22 mouse cellular contexts compared by ENCODE assay signal in the genomic region with DNA sequence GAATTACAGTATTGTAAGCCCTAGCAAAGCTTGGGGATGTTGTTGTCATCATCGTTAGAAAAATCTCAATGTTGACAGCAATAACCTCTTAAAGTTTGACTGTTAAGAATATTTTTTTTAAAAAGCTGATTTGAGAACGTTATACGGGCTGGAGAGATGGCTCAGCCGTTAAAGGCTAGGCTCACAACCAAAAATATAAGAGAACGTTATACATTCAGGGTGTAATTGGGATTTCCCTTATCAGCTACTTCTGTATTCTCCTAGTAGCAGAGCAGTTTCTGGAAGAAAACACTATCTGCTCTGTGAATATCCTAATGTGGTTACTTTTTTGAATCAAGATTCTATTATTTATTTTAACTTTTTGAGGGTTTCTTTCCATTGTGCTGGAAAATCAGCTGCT. TPM values are rescaled to one million over a fixed set of nuclear protein-coding genes. Genes with fewer than 3 reads are reported as not detected.
DNase-seq lines count a peak whose midpoint lies in the region; ATAC-seq and TF ChIP-seq lines count a peak whose summit lies in the region.
"Had no signal": no experiment of that assay in that cellular context is flagged by ENCODE, and none has a peak within 500 bp of the region (broad histone marks: within the 10 kb centered on the region; RNA-seq: fewer than 3 reads in every experiment).

No protein-coding gene starts in this region.

- no peaks in the 10 kb centered on the region for H3K27me3 ChIP-seq in MEL (ENCODE audit: control insufficient read depth in 1 of 2, insufficient read depth in 2 of 2, low read length in 2 of 2)
- H3K27me3 ChIP-seq: CH12.LX, Patski had no signal

- TF ChIP-seq POLR2A in MEL (IDR thresholded peaks at IDR 0.05; ENCODE audit: control insufficient read depth in 1 of 2, insufficient read depth in 1 of 2, low read depth in 1 of 2, low read length in 2 of 2, poor library complexity in 1 of 2), result no peak

- peaks cover 2 to 72% of the 10 kb centered on the region in 2 experiments for H3K36me3 ChIP-seq in MEL (ENCODE audit: control insufficient read depth in 1 of 2, insufficient read depth in 2 of 2, low read length in 2 of 2)

- H3K79me2 ChIP-seq in MEL (ENCODE audit: control insufficient read depth, insufficient read depth, low read length, poor library complexity), result peaks cover 39% of the 10 kb centered on the region

- ATAC-seq in megakaryocyte progenitor cell, adult 5-6 weeks (replicated peaks; ENCODE audit: poor library complexity), result peak; percentile 42; the same call in 1 of the 2 replicates
- peak; percentile 66; the same call in 1 of the 2 replicates for ATAC-seq in megakaryocyte-erythroid progenitor cell, adult 5-6 weeks (replicated peaks; ENCODE audit: low FRiP score, low TSS enrichment, poor library complexity, severe bottlenecking)
- ATAC-seq: activated CD4-positive, CD25-positive, alpha-beta regulatory T cell, adult 4 months; CD4-positive, CD25-positive, alpha-beta regulatory T cell, adult 4 months; Patski had no signal

- H3K9ac ChIP-seq in MEL (ENCODE audit: control insufficient read depth, low read depth, low read length, poor library complexity, severe bottlenecking), result peak overlapping the region; percentile 44; the same call in 1 of the 2 replicates

- H3K4me3 ChIP-seq in MEL (ENCODE audit: control insufficient read depth in 1 of 2, insufficient read depth in 1 of 2, low read depth in 2 of 2, low read length in 2 of 2), result peak overlapping the region in 1 of 2 experiments; percentile 13; a peak in 1 of 4 replicates

- TF ChIP-seq EP300 in MEL (IDR thresholded peaks at IDR 0.05; ENCODE audit: low read depth in 1 of 2, low read length in 2 of 2), result peak; percentile 86 to 88

- H3K4me1 ChIP-seq in MEL (ENCODE audit: control insufficient read depth in 1 of 2, insufficient read depth in 2 of 2, low read length in 2 of 2), result peaks cover 29 to 61% of the 10 kb centered on the region in 2 experiments

- no peaks in the 10 kb centered on the region for H3K9me3 ChIP-seq in MEL (replicated peaks; ENCODE audit: insufficient read depth, low read length)
- H3K9me3 ChIP-seq: G1E had no signal

- no peak for TF ChIP-seq RAD21 in MEL (IDR thresholded peaks at IDR 0.05; ENCODE audit: low read depth, low read length)

- peak; percentile 68 for DNase-seq in MEL (ENCODE audit: low read depth, low spot score)
- DNase-seq in cerebellum, postnatal 25 days, result no peak
- no peak for DNase-seq in layer of hippocampus, postnatal 14 days (ENCODE audit: low spot score in 2 of 2)
- no peak for DNase-seq in neural tube, embryonic 10.5 days (ENCODE audit: extremely low spot score, low spot score)
- DNase-seq: adrenal gland, adult 2 months; adrenal gland, adult 8-10 months; adrenal gland, postnatal 10 days; adrenal gland, postnatal 14 days; adrenal gland, postnatal 25 days; adrenal gland, postnatal 36 days; B cell, adult 2 months; cerebellum, adult 11 months; cerebellum, adult 11-12 months; cerebellum, adult 18-20 months; cerebellum, adult 2 months had no signal

- peak overlapping the region; percentile 76 for H3K27ac ChIP-seq in MEL (ENCODE audit: control insufficient read depth, low read depth, low read length)

- no peak for TF ChIP-seq CTCF in MEL (IDR thresholded peaks at IDR 0.05 in 2 of 3, conservative IDR thresholded peaks at IDR 0.05 in 1 of 3; ENCODE audit: control insufficient read depth in 1 of 3, insufficient read depth in 1 of 3, low read depth in 2 of 3, low read length in 3 of 3, poor library complexity in 1 of 3, severe bottlenecking in 1 of 3)

TF ChIP-seq in MEL, 35 proteins besides CTCF, POLR2A, EP300 and RAD21:
- peak; percentile 58; the same call in 1 of the 2 replicates for TF ChIP-seq SIN3A (IDR thresholded peaks at IDR 0.05; ENCODE audit: low read length)
- no peak for TF ChIP-seq MYC (IDR thresholded peaks at IDR 0.05; ENCODE audit: low read depth, low read length)
- TF ChIP-seq CHD2 (IDR thresholded peaks at IDR 0.05; ENCODE audit: low read length), result no peak
- TF ChIP-seq POLR2AphosphoS2 (IDR thresholded peaks at IDR 0.05; ENCODE audit: low read length), result no peak
- TF ChIP-seq ELF1 (IDR thresholded peaks at IDR 0.05; ENCODE audit: low read depth, low read length), result no peak
- no peak for TF ChIP-seq MAFK (IDR thresholded peaks at IDR 0.05; ENCODE audit: borderline replicate concordance, low read depth, low read length)
- no peak; the same call in 1 of the 2 replicates for TF ChIP-seq MXI1 (IDR thresholded peaks at IDR 0.05; ENCODE audit: low read depth, low read length)
- TF ChIP-seq BHLHE40 (IDR thresholded peaks at IDR 0.05; ENCODE audit: borderline replicate concordance, low read depth, low read length), result no peak
- TF ChIP-seq KAT2A (conservative IDR thresholded peaks at IDR 0.05; ENCODE audit: low read depth, low read length), result no peak
- TF ChIP-seq USF1 (IDR thresholded peaks at IDR 0.05; ENCODE audit: low read depth, low read length), result no peak
- no peak for TF ChIP-seq ZC3H11A (IDR thresholded peaks at IDR 0.05; ENCODE audit: low read depth, low read length)
- no peak for TF ChIP-seq POLR2AphosphoS5 (IDR thresholded peaks at IDR 0.05; ENCODE audit: borderline replicate concordance, low read depth, low read length)
- TF ChIP-seq MAX (IDR thresholded peaks at IDR 0.05; ENCODE audit: low read length), result no peak
- TF ChIP-seq NRF1 (IDR thresholded peaks at IDR 0.05; ENCODE audit: insufficient read depth, low read depth, low read length, poor library complexity, severe bottlenecking), result no peak
- no peak for TF ChIP-seq ZKSCAN1 (IDR thresholded peaks at IDR 0.05; ENCODE audit: low read depth, low read length)
- TF ChIP-seq JUND (IDR thresholded peaks at IDR 0.05; ENCODE audit: low read depth, low read length), result 0 out of 2 replicates have a peak, but pooled peaks have one; percentile 23
- no peak for TF ChIP-seq TBP (IDR thresholded peaks at IDR 0.05; ENCODE audit: low read depth, low read length)
- TF ChIP-seq CHD1 (IDR thresholded peaks at IDR 0.05; ENCODE audit: low read depth, low read length), result no peak
- TF ChIP-seq E2F4 (IDR thresholded peaks at IDR 0.05; ENCODE audit: borderline replicate concordance, low read depth, low read length), result no peak
- TF ChIP-seq NELFE (IDR thresholded peaks at IDR 0.05; ENCODE audit: low read depth, low read length), result no peak
- peak; percentile 83 for TF ChIP-seq GATA1 (IDR thresholded peaks at IDR 0.05; ENCODE audit: low read depth, low read length)
- TF ChIP-seq MAZ (IDR thresholded peaks at IDR 0.05; ENCODE audit: low read depth, low read length), result no peak
- peak; percentile 79 for TF ChIP-seq ZNF384 (IDR thresholded peaks at IDR 0.05; ENCODE audit: low read depth, low read length)
- TF ChIP-seq ZMIZ1 (IDR thresholded peaks at IDR 0.05; ENCODE audit: low read depth, low read length), result no peak
- peak; percentile 65 for TF ChIP-seq RCOR1 (IDR thresholded peaks at IDR 0.05; ENCODE audit: low read depth, low read length)
- TF ChIP-seq TCF12 (IDR thresholded peaks at IDR 0.05; ENCODE audit: low read depth, low read length), result peak; percentile 63; the same call in 1 of the 2 replicates
- TF ChIP-seq UBTF (IDR thresholded peaks at IDR 0.05; ENCODE audit: borderline replicate concordance, insufficient read depth, low read depth, low read length), result no peak
- no peak for TF ChIP-seq HCFC1 (IDR thresholded peaks at IDR 0.05; ENCODE audit: low read depth, low read length)
- no peak for TF ChIP-seq MEF2A (IDR thresholded peaks at IDR 0.05; ENCODE audit: extremely low read depth, insufficient replicate concordance, low read depth, low read length, poor library complexity, severe bottlenecking)
- no peak for TF ChIP-seq GABPA (IDR thresholded peaks at IDR 0.05; ENCODE audit: low read depth, low read length)
- peak; percentile 71 for TF ChIP-seq ETS1 (IDR thresholded peaks at IDR 0.05; ENCODE audit: low read depth, low read length)
- TF ChIP-seq MYB (IDR thresholded peaks at IDR 0.05; ENCODE audit: low read depth, low read length), result peak; percentile 88
- TF ChIP-seq TAL1 (IDR thresholded peaks at IDR 0.05; ENCODE audit: low read length), result no peak
- no peak for TF ChIP-seq SMC3 (IDR thresholded peaks at IDR 0.05; ENCODE audit: low read depth, low read length)
- TF ChIP-seq USF2 (IDR thresholded peaks at IDR 0.05; ENCODE audit: borderline replicate concordance in 1 of 2, insufficient read depth in 1 of 2, low read depth in 1 of 2, low read length in 2 of 2), result no peak

RNA-seq across cellular contexts. Expression of a gene that starts 25.3 kb away (rescaled TPM):
- 47.8 and 51.1 TPM in 2 replicates for total RNA-seq in MEL (2012; rRNA removed)
- 100 to 1,000 TPM in 1 of 2 experiments, 10 to 100 TPM in 1; 37.3 to 122 TPM for polyA plus RNA-seq in MEL (2012; ENCODE audit: insufficient read depth in 1 of 2, insufficient read length in 2 of 2, low read depth in 1 of 2, low replicate concordance in 2 of 2, missing spikeins in 1 of 2)
- total RNA-seq in megakaryocyte progenitor cell, adult 5-6 weeks (2015), result 58.0 and 58.5 TPM in 2 replicates
- total RNA-seq in megakaryocyte progenitor cell, adult 5-6 weeks (2017), result 112 and 133 TPM in 2 replicates
- total RNA-seq in megakaryocyte-erythroid progenitor cell, adult 5-6 weeks (2014; fragmentation: Nextera tagmentation), result 52.0 and 66.9 TPM in 2 replicates
- 146 and 170 TPM in 2 replicates for total RNA-seq in megakaryocyte-erythroid progenitor cell, adult 5-6 weeks (2017)
- total RNA-seq in layer of hippocampus, postnatal 14 days (2021), result 10 to 100 TPM; 64.3 to 66.0 TPM
